Mouse (Mus musculus): ENCODE measurements at regions not wholly inside any gene's neighbourhood (a gene's known extent, or its start where the extent isn't known, plus 50 kb on each side); places are given as distances from the start of the nearest gene placed in this dataset.
A peak's percentile ranks its signal among the peaks of the same experiment; 100 is the strongest.

- no peak overlapping the region for H3K4me2 ChIP-seq (replicated peaks; ENCODE audit: low read depth, low read length)
- no peak overlapping the region for H3K27ac ChIP-seq (ENCODE audit: low read depth, low read length)
- no peak overlapping the region for H3K9ac ChIP-seq (ENCODE audit: low read depth, low read length)
- no peak for ATAC-seq (ENCODE audit: low FRiP score)
- no peak for DNase-seq (ENCODE audit: low spot score)
- 58% methylated on average over 5 of the region's 5 CpGs for WGBS
- peaks cover 3% of the 10 kb centered on the region; the same call in 1 of the 2 replicates for H3K4me1 ChIP-seq (replicated peaks; ENCODE audit: control insufficient read depth, insufficient read depth, low read length)
- H3K4me3 ChIP-seq (ENCODE audit: low read depth, low read length) = no peak overlapping the region
- H3K9me3 ChIP-seq (ENCODE audit: control insufficient read depth, low read length) = no peaks in the 10 kb centered on the region
- H3K36me3 ChIP-seq (ENCODE audit: control insufficient read depth, insufficient read depth, low read length) = no peaks in the 10 kb centered on the region
- H3K27me3 ChIP-seq (ENCODE audit: control insufficient read depth, insufficient read depth, low read length) = no peaks in the 10 kb centered on the region
Observed at GRCm38 (mm10) chr4:45720352-45720751, 78.5 kb upstream of the Aldh1b1 start.

DNA sequence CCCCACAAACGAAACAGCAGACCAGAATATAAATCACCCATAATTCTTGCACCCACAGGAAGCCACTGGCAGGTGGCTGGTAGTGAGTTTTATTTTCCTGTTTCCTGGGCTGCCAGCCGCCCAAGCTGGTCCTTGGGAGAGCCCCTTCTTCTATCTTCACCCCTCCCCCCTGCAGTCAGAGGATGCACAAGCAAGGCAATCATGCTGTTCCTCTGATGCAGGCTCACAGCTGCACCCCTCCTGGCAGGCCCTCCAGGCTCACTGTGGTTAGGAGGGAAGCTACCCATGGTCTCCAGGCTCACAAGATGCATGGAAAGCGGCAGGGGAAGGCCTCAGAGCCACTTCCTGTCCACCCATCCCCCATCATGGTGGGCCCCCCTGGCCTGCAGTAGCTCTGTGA is 79.3 kb upstream of the Aldh1b1 start:
- Histone ChIP-seq H3K4me2 (replicated peaks; ENCODE audit: low read depth, low read length) (no peak overlapping the region), H3K36me3 (ENCODE audit: control insufficient read depth, insufficient read depth, low read length) (no peaks in the 10 kb centered on the region), H3K9ac (ENCODE audit: low read depth, low read length) (no peak overlapping the region), H3K27ac (ENCODE audit: low read depth, low read length) (no peak overlapping the region), H3K4me1 (replicated peaks; ENCODE audit: control insufficient read depth, insufficient read depth, low read length) (no peaks in the 10 kb centered on the region), H3K27me3 (ENCODE audit: control insufficient read depth, insufficient read depth, low read length) (no peaks in the 10 kb centered on the region), H3K9me3 (ENCODE audit: control insufficient read depth, low read length) (no peaks in the 10 kb centered on the region), H3K4me3 (ENCODE audit: low read depth, low read length) (no peak overlapping the region)
- DNase-seq (ENCODE audit: low spot score) = no peak
- ATAC-seq (ENCODE audit: low FRiP score) = no peak
- WGBS = 62% methylated on average over 3 of the region's 3 CpGs

- H3K9me3 ChIP-seq (ENCODE audit: control insufficient read depth, low read length) = no peaks in the 10 kb centered on the region
- no peaks in the 10 kb centered on the region for H3K27me3 ChIP-seq (ENCODE audit: control insufficient read depth, insufficient read depth, low read length)
- H3K4me2 ChIP-seq (replicated peaks; ENCODE audit: low read depth, low read length) = no peak overlapping the region
- DNase-seq (ENCODE audit: low spot score) (no peak), ATAC-seq (ENCODE audit: low FRiP score) (no peak)
- WGBS = 90% methylated on average over 1 of the region's 1 CpGs
- H3K27ac ChIP-seq (ENCODE audit: low read depth, low read length) = no peak overlapping the region
- H3K4me1 ChIP-seq (replicated peaks; ENCODE audit: control insufficient read depth, insufficient read depth, low read length) = peaks cover 4% of the 10 kb centered on the region; the same call in 1 of the 2 replicates
- no peaks in the 10 kb centered on the region for H3K36me3 ChIP-seq (ENCODE audit: control insufficient read depth, insufficient read depth, low read length)
- no peak overlapping the region for H3K4me3 ChIP-seq (ENCODE audit: low read depth, low read length)
- H3K9ac ChIP-seq (ENCODE audit: low read depth, low read length) = no peak overlapping the region
Observed at GRCm38 (mm10) chr4:45715878-45716277, 82.9 kb upstream of the Aldh1b1 start.

- H3K4me3 ChIP-seq (ENCODE audit: low read depth, low read length) = no peak overlapping the region
- no peak overlapping the region for H3K9ac ChIP-seq (ENCODE audit: low read depth, low read length)
- peaks cover 4% of the 10 kb centered on the region; the same call in 1 of the 2 replicates for H3K4me1 ChIP-seq (replicated peaks; ENCODE audit: control insufficient read depth, insufficient read depth, low read length)
- no peaks in the 10 kb centered on the region for H3K36me3 ChIP-seq (ENCODE audit: control insufficient read depth, insufficient read depth, low read length)
- H3K9me3 ChIP-seq (ENCODE audit: control insufficient read depth, low read length) = no peaks in the 10 kb centered on the region
- 18% methylated on average over 10 of the region's 10 CpGs for WGBS
- DNase-seq (ENCODE audit: low spot score) = peak; percentile 9
- no peak overlapping the region for H3K4me2 ChIP-seq (replicated peaks; ENCODE audit: low read depth, low read length)
- ATAC-seq (ENCODE audit: low FRiP score) = peak; percentile 59; the same call in 1 of the 2 replicates
- H3K27ac ChIP-seq (ENCODE audit: low read depth, low read length) = no peak overlapping the region
- no peaks in the 10 kb centered on the region for H3K27me3 ChIP-seq (ENCODE audit: control insufficient read depth, insufficient read depth, low read length)
Observed at GRCm38 (mm10) chr4:45713837-45714508, 84.8 kb upstream of the Aldh1b1 start.

GRCm38 (mm10) chr4:45713046-45713706 is 85.6 kb upstream of the Aldh1b1 start:
- H3K9ac ChIP-seq (ENCODE audit: low read depth, low read length) = no peak overlapping the region
- WGBS = 56% methylated on average over 8 of the region's 8 CpGs
- no peaks in the 10 kb centered on the region for H3K9me3 ChIP-seq (ENCODE audit: control insufficient read depth, low read length)
- DNase-seq (ENCODE audit: low spot score) (no peak), ATAC-seq (ENCODE audit: low FRiP score) (no peak)
- H3K4me1 ChIP-seq (replicated peaks; ENCODE audit: control insufficient read depth, insufficient read depth, low read length) = peaks cover 4% of the 10 kb centered on the region; the same call in 1 of the 2 replicates
- no peak overlapping the region for H3K27ac ChIP-seq (ENCODE audit: low read depth, low read length)
- H3K4me3 ChIP-seq (ENCODE audit: low read depth, low read length) = no peak overlapping the region
- no peaks in the 10 kb centered on the region for H3K27me3 ChIP-seq (ENCODE audit: control insufficient read depth, insufficient read depth, low read length)
- no peak overlapping the region for H3K4me2 ChIP-seq (replicated peaks; ENCODE audit: low read depth, low read length)
- no peaks in the 10 kb centered on the region for H3K36me3 ChIP-seq (ENCODE audit: control insufficient read depth, insufficient read depth, low read length)

DNA sequence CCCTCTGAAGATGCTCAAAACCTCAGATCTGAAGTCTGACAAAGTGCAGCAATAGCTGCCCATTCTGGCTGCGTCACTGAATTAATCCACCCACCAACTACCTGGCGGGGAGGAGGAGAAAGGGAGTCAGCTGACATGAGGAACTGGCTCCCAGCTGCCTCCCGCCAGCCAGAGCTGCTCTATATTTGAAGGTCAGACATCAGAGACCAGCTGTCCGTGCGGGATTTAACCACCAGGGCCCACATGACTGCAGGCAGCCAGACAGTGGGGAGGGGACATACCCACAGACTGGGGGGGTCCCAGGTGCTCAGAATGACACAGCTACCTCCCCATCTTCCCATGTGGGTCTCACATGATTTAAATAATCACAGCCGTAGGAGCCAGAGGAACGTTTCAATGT is 94.8 kb upstream of the Aldh1b1 start:
- Histone ChIP-seq H3K27me3 (ENCODE audit: control insufficient read depth, insufficient read depth, low read length) (no peaks in the 10 kb centered on the region), H3K4me3 (ENCODE audit: low read depth, low read length) (no peak overlapping the region), H3K9me3 (ENCODE audit: control insufficient read depth, low read length) (no peaks in the 10 kb centered on the region), H3K9ac (ENCODE audit: low read depth, low read length) (no peak overlapping the region), H3K27ac (ENCODE audit: low read depth, low read length) (no peak overlapping the region), H3K4me2 (replicated peaks; ENCODE audit: low read depth, low read length) (no peak overlapping the region), H3K4me1 (replicated peaks; ENCODE audit: control insufficient read depth, insufficient read depth, low read length) (no peaks in the 10 kb centered on the region), H3K36me3 (ENCODE audit: control insufficient read depth, insufficient read depth, low read length) (no peaks in the 10 kb centered on the region)
- 45% methylated on average over 6 of the region's 7 CpGs for WGBS
- no peak for DNase-seq (ENCODE audit: low spot score)
- ATAC-seq (ENCODE audit: low FRiP score) = no peak

- Histone ChIP-seq H3K9me3 (ENCODE audit: control insufficient read depth, low read length) (no peaks in the 10 kb centered on the region), H3K27ac (ENCODE audit: low read depth, low read length) (no peak overlapping the region), H3K4me3 (ENCODE audit: low read depth, low read length) (no peak overlapping the region), H3K36me3 (ENCODE audit: control insufficient read depth, insufficient read depth, low read length) (no peaks in the 10 kb centered on the region), H3K9ac (ENCODE audit: low read depth, low read length) (no peak overlapping the region), H3K4me1 (replicated peaks; ENCODE audit: control insufficient read depth, insufficient read depth, low read length) (no peaks in the 10 kb centered on the region), H3K27me3 (ENCODE audit: control insufficient read depth, insufficient read depth, low read length) (no peaks in the 10 kb centered on the region), H3K4me2 (replicated peaks; ENCODE audit: low read depth, low read length) (no peak overlapping the region)
- DNase-seq (ENCODE audit: low spot score) (no peak), ATAC-seq (ENCODE audit: low FRiP score) (no peak)
- WGBS = 77% methylated on average over 3 of the region's 3 CpGs
Observed at GRCm38 (mm10) chr4:45699601-45700000, 99.2 kb upstream of the Aldh1b1 start.

- no peak overlapping the region for H3K4me2 ChIP-seq (replicated peaks; ENCODE audit: low read depth, low read length)
- ATAC-seq (ENCODE audit: low FRiP score) (no peak), DNase-seq (ENCODE audit: low spot score) (no peak)
- no peak overlapping the region for H3K27ac ChIP-seq (ENCODE audit: low read depth, low read length)
- no peak overlapping the region for H3K4me3 ChIP-seq (ENCODE audit: low read depth, low read length)
- 45% methylated on average over 1 of the region's 1 CpGs for WGBS
- no peaks in the 10 kb centered on the region for H3K27me3 ChIP-seq (ENCODE audit: control insufficient read depth, insufficient read depth, low read length)
- H3K4me1 ChIP-seq (replicated peaks; ENCODE audit: control insufficient read depth, insufficient read depth, low read length) = no peaks in the 10 kb centered on the region
- no peak overlapping the region for H3K9ac ChIP-seq (ENCODE audit: low read depth, low read length)
- H3K9me3 ChIP-seq (ENCODE audit: control insufficient read depth, low read length) = no peaks in the 10 kb centered on the region
- H3K36me3 ChIP-seq (ENCODE audit: control insufficient read depth, insufficient read depth, low read length) = no peaks in the 10 kb centered on the region
Observed at GRCm38 (mm10) chr4:45695239-45695638, 103.6 kb upstream of the Aldh1b1 start.
